Mouse (Mus musculus) B cell, adult 2 months (primary cell): ENCODE measurements around the gene Lrig2.

Experiments
- DNase-seq, 2 experiments: peaks; one replicate each; pipeline ENCODE4 v3.0.0; 2022

Lrig2 gene

GRCm38 (mm10) chr3:104510771-104511429 lies 818 bp downstream of the Lrig2 start:
- DNase-seq: no peak

GRCm38 (mm10) chr3:104501648-104502047 lies 10.1 kb downstream of the Lrig2 start:
- DNase-seq: peak; percentile 37

- no peak for DNase-seq
Observed at GRCm38 (mm10) chr3:104500881-104501280, 10.8 kb downstream of the Lrig2 start.

GRCm38 (mm10) chr3:104496176-104496575 lies 15.5 kb downstream of the Lrig2 start:
- DNase-seq: no peak

GRCm38 (mm10) chr3:104480946-104481719 lies 30.6 kb downstream of the Lrig2 start:
- DNase-seq: no peak

GRCm38 (mm10) chr3:104478056-104478455 lies 33.7 kb downstream of the Lrig2 start:
- no peak for DNase-seq

GRCm38 (mm10) chr3:104469421-104469820 lies 42.3 kb downstream of the Lrig2 start:
- DNase-seq: no peak

- DNase-seq: no peak
Observed at GRCm38 (mm10) chr3:104461226-104461625, 50.5 kb downstream of the Lrig2 start.

GRCm38 (mm10) chr3:104458588-104458987 lies 53.1 kb downstream of the Lrig2 start:
- DNase-seq: no peak

GRCm38 (mm10) chr3:104455506-104456275 lies 56.0 kb downstream of the Lrig2 start:
- no peak for DNase-seq

GRCm38 (mm10) chr3:104447240-104447639 lies 64.5 kb downstream of the Lrig2 start:
- DNase-seq: no peak

GRCm38 (mm10) chr3:104446689-104447088 lies 65.0 kb downstream of the Lrig2 start:
- no peak for DNase-seq

GRCm38 (mm10) chr3:104445576-104445975 lies 66.1 kb downstream of the Lrig2 start:
- DNase-seq: no peak

- DNase-seq: no peak
Observed at GRCm38 (mm10) chr3:104444946-104445460, 66.7 kb downstream of the Lrig2 start.

GRCm38 (mm10) chr3:104444082-104444481 lies 67.6 kb downstream of the Lrig2 start:
- DNase-seq: no peak

GRCm38 (mm10) chr3:104442357-104442756 lies 69.4 kb downstream of the Lrig2 start:
- DNase-seq: no peak

- peak; percentile 86 for DNase-seq
Observed at GRCm38 (mm10) chr3:104441870-104442283, 69.8 kb downstream of the Lrig2 start.

- DNase-seq: no peak
Observed at GRCm38 (mm10) chr3:104441435-104441834, 70.3 kb downstream of the Lrig2 start.

- DNase-seq: no peak
Observed at GRCm38 (mm10) chr3:104438777-104439176, 72.9 kb downstream of the Lrig2 start.

GRCm38 (mm10) chr3:104437576-104437975 lies 74.1 kb downstream of the Lrig2 start:
- DNase-seq: no peak

- DNase-seq: no peak
Observed at GRCm38 (mm10) chr3:104435947-104436346, 75.8 kb downstream of the Lrig2 start.

- DNase-seq: no peak
Observed at GRCm38 (mm10) chr3:104434246-104434696, 77.4 kb downstream of the Lrig2 start.

GRCm38 (mm10) chr3:104432651-104433050 lies 79.1 kb downstream of the Lrig2 start:
- no peak for DNase-seq
